Mouse (Mus musculus): ENCODE results near the gene Prr22.

The Prr22 gene

GRCm38 (mm10) chr17:56810245-56810644 is 40.2 kb downstream of the Prr22 start:
- DNase-seq, result peak; percentile 78

GRCm38 (mm10) chr17:56814316-56815056 is 44.4 kb downstream of the Prr22 start:
- DNase-seq, result peak; percentile 94

GRCm38 (mm10) chr17:56815057-56815345 is 45.0 kb downstream of the Prr22 start:
- DNase-seq, result no peak

- peak; percentile 38 for DNase-seq
Observed at GRCm38 (mm10) chr17:56818067-56818636, 48.1 kb downstream of the Prr22 start.

- DNase-seq, result no peak
Observed at GRCm38 (mm10) chr17:56819032-56819545, 49.0 kb downstream of the Prr22 start.

- no peak for DNase-seq
Observed at GRCm38 (mm10) chr17:56819694-56820111, 49.7 kb downstream of the Prr22 start.

All from embryo, embryonic 11 days (tissue).